Mouse (Mus musculus) layer of hippocampus, adult 18-20 months (tissue): ENCODE results near the gene Cd93. TPM values are rescaled to one million over a fixed set of nuclear protein-coding genes. Genes with fewer than 3 reads are reported as not detected.

ENCODE experiments used
- DNase-seq, 2 experiments: peaks; one replicate each; pipeline ENCODE4 v3.0.0; 2022; ENCODE audit warnings: low spot score in 2 of 2
- total RNA-seq, 2 experiments: library from RNA; stranded (reverse); gene quantifications; 2 replicates each; pipeline ENCODE4 v1.2.3; 2021

Cd93 gene
- total RNA-seq, 2 experiments from 2014 or later, result 3.0 to 3.5 TPM

- DNase-seq, result no peak
These were observed 653 bp downstream of the Cd93 start for GRCm38 (mm10) chr2:148442710-148443109.

GRCm38 (mm10) chr2:148442172-148442571, 1.2 kb downstream of the Cd93 start:
- DNase-seq, result no peak

GRCm38 (mm10) chr2:148441421-148441820, 1.9 kb downstream of the Cd93 start:
- DNase-seq, result no peak

- DNase-seq, result no peak
These were observed 3.6 kb downstream of the Cd93 start for GRCm38 (mm10) chr2:148439691-148440276.

GRCm38 (mm10) chr2:148436285-148436684, 7.1 kb downstream of the Cd93 start:
- no peak for DNase-seq

- DNase-seq, result no peak
These were observed 11.0 kb downstream of the Cd93 start for GRCm38 (mm10) chr2:148432346-148432745.

- peak in 1 of 2 experiments; percentile 24 for DNase-seq
These were observed 12.4 kb downstream of the Cd93 start for GRCm38 (mm10) chr2:148430941-148431340.

- peak in 1 of 2 experiments; percentile 22 for DNase-seq
These were observed 14.3 kb downstream of the Cd93 start for GRCm38 (mm10) chr2:148429001-148429505.

- no peak for DNase-seq
These were observed 14.8 kb downstream of the Cd93 start for GRCm38 (mm10) chr2:148428523-148428922.

GRCm38 (mm10) chr2:148427553-148427952, 15.8 kb downstream of the Cd93 start:
- no peak for DNase-seq

GRCm38 (mm10) chr2:148425709-148426382, 17.5 kb downstream of the Cd93 start:
- DNase-seq, result no peak

GRCm38 (mm10) chr2:148421706-148422105, 21.7 kb downstream of the Cd93 start:
- no peak for DNase-seq

- no peak for DNase-seq
These were observed 22.3 kb downstream of the Cd93 start for GRCm38 (mm10) chr2:148421112-148421511.

- DNase-seq, result no peak
These were observed 23.6 kb downstream of the Cd93 start for GRCm38 (mm10) chr2:148419776-148420175.

- DNase-seq, result no peak
These were observed 24.2 kb downstream of the Cd93 start for GRCm38 (mm10) chr2:148419151-148419550.

- no peak for DNase-seq
These were observed 33.5 kb downstream of the Cd93 start for GRCm38 (mm10) chr2:148409821-148410220.

- peak in 1 of 2 experiments; percentile 90 for DNase-seq
These were observed 34.2 kb downstream of the Cd93 start for GRCm38 (mm10) chr2:148409141-148409540.

- DNase-seq, result no peak
These were observed 34.6 kb downstream of the Cd93 start for GRCm38 (mm10) chr2:148408761-148409120.

GRCm38 (mm10) chr2:148407870-148408760, 35.2 kb downstream of the Cd93 start, which contains the start of gene Thbd:
TSS of gene Thbd (minus strand) at chr2:148408188.
- no peak for DNase-seq

- DNase-seq, result no peak
These were observed 36.1 kb downstream of the Cd93 start for GRCm38 (mm10) chr2:148406971-148407869.
